Mouse (Mus musculus) erythroblast, embryonic 14.5 days (primary cell): ENCODE results near the gene Ulk4.

ENCODE experiments used
- GATA1 ChIP-seq: IDR thresholded peaks from 2 replicates; pipeline ENCODE4 v1.6.1; 2012; ENCODE audit warnings: low read length, inconsistent platforms, mixed read lengths
- TAL1 ChIP-seq: IDR thresholded peaks from 3 replicates; pipeline ENCODE4 v1.6.1; 2012; ENCODE audit warnings: low read length, inconsistent platforms, mixed read lengths

GRCm38 (mm10) chr9:121058116-121058515, 218.9 kb downstream of the Ulk4 start:
- TF ChIP-seq TAL1 (no peak), GATA1 (no peak)
